Mouse (Mus musculus): ENCODE measurements at regions not wholly inside any gene's neighbourhood (a gene's known extent, or its start where the extent isn't known, plus 50 kb on each side); places are given as distances from the start of the nearest gene placed in this dataset.
A peak's percentile ranks its signal among the peaks of the same experiment; 100 is the strongest.

DNA sequence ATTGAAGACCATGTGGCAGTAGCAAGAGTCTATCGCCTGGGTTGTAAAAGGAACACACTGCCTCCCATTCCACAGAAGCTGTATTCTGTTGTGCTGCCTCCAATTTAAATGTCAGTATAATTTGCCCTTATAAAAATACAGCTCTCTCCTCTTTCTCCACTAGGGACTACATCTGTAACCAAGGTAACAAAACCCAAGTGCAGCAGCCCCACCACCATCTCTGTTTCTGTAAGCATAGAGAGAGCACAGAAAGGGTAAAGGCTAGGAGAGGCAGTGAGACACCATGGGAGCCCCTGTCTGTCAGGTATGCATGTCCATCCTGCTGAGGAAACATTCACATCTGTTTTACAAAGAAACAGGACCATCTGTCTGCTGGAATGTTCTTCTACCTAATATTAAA, 344.4 kb downstream of the Ccser2 start:
- DNase-seq (ENCODE audit: low read depth, low spot score), result no peak

DNA sequence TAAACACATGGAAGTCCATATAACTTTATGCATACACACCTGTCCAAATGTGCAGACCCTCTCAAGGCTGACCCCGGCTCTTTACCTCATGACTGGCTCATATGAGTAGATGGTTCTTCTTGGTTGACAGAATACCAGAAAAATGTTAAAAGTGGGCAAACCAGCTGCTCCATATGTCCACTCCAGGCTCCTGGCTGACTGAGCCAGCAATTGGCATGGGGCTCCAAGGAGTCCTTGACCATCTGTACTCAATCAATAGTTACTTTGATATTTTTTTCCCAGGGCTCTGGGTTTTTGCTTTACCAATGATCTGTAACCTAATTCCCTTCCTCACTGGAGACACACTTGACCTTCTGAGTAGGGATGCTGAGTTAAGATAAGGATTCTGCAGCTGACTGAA, 345.5 kb downstream of the Ccser2 start:
- no peak for DNase-seq (ENCODE audit: low read depth, low spot score)

DNA sequence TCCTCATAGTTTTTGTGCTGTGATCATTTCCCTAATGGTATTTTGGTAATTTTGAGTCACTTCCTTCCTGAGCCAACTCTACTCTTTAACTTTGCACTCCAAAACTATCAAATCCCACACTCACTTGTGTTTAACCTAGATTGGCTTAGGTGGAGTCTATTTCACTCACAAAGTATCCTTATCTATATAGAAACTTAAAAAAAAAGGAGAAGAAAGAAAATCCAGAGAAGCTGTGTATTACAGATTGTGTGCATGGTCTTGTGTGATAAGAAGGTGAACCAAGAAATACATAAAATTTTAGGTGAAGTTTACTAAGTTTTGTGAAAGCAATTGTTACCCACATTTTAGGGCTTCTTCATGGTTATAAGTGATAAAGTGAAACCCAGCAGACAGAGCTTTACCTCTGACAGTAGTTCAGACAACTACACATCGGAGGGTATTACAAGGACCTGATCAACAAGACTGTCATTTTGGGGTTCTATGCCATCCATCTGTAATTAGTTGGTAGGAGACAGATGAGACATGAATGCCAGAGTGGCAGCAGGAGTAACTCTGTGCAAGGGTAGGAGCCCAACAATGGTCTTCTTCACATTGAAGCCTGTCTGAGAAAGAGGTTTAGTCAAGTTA, 350.0 kb downstream of the Ccser2 start:
- no peak for DNase-seq (ENCODE audit: low read depth, low spot score)

DNA sequence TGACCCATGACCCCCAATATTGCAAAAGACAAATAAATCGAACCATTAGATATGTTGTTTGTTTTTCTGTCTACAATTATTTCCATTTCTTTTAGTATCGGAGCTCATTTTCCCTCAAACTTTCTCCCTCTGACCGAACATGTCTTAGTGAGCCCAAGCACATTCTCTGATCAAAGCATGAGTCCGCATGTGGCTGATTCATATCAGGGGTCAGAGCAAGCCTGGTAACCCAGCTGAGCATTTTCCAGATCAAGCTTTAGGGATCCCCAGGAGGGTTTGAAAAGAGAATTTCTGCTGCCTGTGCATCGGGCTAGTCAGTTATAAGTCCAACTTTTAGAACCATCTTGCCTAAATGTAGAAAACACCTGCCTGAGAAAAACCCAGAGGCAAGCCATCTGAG, 350.6 kb downstream of the Ccser2 start:
- no peak for DNase-seq (ENCODE audit: low read depth, low spot score)

DNA sequence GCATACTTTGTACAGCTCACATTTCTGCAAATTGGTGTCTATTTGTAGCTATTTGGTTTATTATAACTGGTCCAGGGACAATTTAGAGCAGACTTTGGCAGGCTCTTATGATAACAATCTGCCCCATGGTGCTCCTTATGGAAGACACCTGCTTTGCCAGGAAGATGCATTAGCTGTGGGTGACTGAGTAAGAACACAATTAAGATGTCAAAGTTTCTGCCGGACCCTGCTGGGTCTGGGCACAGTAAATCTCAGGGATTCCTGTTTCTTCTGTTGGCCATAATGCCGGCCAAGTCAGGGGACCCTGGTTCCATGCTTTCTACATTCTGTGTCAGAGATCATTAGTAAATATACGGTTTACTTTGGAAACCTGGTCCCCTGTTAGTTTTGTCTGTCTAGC, 353.7 kb downstream of the Ccser2 start:
- DNase-seq (ENCODE audit: low read depth, low spot score), result no peak

DNA sequence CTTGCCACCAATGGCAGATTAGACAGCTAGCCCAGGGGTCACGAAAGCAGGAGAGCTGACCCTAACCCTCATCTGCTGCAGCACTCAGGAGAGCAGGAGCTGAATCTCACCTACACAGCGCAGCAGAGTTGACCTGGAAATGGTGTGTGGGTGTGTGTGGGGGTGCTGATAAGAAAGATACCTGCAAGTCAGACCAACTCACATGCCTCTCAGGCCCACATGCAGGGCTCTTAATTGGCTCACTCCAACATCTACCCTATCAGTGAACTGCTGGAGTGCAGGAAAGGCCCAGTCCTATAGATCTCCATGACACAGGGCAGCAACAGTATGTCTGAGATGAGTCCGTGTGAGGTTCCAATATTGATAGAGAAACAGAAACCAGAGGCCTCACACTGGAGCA, 355.7 kb downstream of the Ccser2 start:
- DNase-seq (ENCODE audit: low read depth, low spot score), result no peak

DNA sequence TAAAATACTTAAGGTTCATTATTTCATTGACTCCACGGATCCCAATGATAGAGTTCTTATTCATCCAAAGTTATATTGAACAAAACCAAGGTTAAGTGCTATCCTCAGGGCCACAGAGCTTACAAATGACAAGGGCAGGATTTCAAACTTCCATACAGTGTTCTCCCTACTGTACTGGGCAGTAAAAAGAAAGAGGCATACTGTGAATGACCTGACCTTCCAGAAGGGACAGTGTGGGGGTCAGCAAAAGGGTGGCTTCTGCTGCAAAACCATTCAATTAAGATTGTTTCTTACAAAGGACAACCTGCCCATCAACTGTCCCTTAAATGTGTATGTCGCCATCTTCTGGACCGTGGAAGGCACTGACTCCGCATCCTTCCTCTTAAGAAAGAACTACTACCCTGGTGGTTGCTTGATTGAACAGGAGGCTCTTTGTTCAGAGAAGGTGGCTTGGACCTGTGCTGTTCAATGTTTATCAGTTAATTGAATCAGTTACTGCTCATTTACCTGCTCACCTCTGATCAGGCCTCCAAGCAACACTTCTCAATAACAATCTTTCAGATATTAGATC, 384.4 kb downstream of the Ccser2 start:
- peak; percentile 12 for DNase-seq (ENCODE audit: low read depth, low spot score)

DNA sequence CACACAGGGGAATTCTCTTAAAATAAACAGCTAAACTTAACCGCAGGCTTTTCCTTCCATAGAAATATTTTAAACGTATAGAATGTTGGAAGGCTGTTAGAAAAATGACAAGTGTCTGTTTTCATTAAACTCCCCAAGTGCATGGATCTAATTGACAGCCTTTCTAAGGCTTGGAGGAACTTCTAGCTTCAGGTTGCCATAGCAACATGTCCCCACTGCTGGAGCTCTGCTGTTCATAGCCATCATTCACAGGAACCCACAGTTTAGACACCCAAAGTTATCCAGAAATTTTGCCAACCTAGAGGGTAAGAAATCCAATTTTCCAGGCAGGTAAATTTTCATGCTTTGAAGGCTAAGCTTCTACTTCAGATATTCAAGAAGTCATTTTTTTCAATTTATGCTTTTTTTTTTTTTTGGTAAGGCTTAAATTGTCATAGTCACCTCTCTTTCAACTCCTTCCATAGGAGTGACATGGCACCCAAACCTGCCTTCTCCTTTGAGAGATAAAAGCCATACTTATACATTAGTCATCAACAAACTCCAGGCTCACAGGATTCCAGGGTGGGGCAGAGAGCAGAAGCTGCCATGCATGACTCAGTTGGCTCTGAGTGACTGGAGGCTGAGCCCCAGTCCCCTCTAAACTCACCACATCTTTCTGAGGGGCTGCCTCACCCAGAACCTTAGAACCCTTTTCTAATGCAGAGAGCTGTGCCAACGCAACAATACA, 385.1 kb downstream of the Ccser2 start:
- DNase-seq (ENCODE audit: low read depth, low spot score), result peak; percentile 42

DNA sequence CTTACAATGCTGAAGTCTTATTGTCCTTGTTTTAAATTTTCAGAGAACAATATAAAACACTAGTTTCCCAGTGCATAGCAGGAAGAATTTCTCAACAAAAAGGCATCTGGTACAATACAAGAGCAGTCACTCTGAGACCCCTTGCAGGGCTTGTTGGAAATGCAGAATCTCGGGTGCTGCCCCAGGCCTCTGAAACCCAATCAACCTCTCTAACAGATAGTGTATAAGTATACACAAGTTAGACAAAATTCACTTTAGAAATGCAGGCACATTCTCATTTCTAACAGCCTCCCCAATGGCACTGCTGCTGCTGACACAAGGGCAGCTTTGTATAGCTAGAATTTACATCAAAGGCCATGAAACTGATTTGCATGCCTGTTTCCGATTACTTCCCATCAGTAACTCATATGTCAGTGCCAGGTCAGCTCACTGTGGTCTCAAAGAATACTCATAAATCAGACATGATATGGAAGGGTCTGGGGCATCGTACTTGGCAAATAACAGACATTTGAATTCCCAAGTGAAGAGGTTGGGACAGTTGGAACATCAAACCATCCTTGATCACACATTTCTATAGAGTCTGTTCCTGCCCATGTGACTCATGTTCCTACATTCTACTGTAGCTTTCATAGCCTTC, 405.2 kb downstream of the Ccser2 start:
- no peak for DNase-seq (ENCODE audit: low read depth, low spot score)

DNA sequence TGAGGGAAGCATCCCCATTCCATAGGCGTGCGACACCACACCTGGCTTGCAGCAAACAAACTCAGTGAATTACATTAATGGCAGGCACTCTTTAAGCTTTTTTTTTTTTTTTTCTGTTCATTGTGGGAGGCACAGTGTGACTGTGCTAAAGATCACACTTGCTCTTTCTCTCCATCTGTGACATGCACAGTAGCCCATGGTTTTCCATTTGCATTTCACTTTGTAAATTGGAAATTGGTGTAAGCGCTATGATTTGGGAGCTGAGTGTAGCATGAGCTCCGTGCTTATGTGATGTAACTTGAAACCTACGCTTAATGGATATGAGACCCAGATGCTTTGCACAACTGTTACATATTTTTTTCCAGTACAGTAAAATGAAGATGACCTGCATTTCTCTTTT, 431.2 kb downstream of the Ccser2 start:
- DNase-seq (ENCODE audit: low read depth, low spot score), result no peak

DNA sequence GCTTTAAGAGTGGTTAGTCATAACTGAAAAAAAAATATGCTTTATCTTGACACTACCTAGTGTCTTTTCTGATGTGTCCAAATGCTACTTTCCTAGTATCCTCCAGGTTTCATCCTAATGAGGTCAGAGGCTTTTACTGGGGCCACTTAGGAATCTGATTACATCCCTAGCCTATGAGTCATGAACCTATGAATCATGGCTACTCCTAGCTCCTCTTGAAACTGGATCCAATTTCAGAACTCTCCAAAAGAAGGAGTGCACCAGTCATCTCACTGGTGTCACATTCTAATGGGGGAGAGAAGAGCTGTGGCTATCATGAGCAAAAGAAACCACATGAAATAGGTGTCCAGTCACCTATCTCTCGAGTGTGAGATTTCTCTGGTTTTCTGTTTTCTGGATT, 432.6 kb downstream of the 4930474N05Rik start:
- DNase-seq (ENCODE audit: low read depth, low spot score), result no peak

DNA sequence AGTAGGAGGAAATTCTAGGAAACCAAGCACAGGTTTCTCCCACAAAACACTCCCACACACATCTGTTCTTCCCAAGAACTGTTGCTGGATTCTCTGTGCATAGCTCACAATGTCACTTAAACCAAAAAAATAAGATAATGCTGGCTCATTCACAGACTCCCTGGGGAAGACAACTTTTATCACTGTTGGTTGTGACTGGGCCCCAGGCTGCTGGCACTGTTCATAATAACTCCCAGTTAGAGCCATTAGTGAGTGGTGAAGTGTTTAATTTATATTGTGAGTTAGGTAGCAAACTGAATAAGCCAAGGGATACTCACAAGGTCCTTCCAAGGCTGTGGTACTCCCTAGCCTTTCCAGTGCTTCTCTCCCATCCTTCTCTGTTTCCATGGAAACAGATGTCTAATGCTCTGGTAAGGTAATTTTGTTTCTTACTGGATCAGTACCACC, 430.9 kb downstream of the 4930474N05Rik start:
- no peak for DNase-seq (ENCODE audit: low read depth, low spot score)

DNA sequence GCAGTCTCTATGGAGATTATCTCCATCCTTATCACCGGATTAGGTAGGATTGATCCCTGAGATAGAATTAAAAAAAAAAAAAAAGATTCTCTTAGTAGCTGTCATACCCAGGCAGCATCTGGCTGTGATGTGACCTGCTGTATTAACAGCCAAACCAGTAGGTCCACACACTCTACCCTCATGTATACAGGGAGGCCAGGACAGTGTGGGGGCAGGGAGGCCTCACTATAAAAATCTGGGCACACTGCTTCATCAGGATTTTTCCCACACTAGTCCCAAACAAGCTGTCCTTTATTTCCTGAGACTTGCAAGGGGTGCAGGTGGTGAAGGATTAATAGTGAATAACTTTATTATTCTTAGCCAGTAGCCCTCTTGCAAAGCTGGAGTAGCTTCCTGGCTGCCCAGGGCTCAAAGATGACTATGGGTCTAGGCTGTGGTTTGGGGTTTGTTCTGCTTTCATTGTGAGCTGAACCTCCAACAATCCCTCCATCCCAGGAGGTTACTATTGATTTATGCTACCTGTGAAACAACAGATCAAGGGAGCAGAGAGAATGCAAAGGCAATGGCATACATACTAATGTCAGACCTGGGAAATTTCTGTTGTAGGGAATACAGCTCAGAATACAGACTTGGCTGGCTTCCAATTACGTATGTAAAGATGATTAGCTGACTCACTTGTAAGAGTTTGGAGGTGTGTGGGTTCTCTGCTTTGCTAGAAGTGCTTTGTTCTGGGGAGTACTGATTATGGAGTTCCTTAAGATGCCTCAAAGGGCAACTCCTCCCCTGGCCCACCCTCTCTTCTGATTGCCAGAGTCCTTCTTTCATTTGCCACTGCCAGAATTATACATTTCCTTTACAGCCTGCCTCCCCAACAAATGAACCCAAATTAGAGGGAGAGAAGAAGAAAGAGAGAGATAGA, 407.6 kb downstream of the 4930474N05Rik start:
- no peak for DNase-seq (ENCODE audit: low read depth, low spot score)

DNA sequence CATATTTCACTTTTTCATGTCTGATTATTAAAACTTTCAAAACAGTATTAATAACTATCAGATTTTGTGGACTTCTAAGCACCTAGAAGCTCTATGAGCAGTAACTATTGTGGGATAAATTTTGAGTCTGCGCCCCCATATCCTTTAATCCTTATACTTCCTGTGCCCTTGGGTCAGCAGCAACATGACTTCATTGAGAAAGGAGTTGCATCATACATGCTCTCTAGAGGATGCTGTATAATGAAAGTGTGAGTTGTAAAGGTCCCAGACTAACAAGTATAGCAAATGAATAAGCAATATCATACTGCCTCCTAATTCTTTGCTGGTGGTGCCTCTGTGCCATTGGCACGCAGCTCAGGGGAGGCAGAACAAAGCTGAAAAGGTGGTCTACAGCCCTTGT, 404.6 kb downstream of the 4930474N05Rik start:
- DNase-seq (ENCODE audit: low read depth, low spot score), result no peak

DNA sequence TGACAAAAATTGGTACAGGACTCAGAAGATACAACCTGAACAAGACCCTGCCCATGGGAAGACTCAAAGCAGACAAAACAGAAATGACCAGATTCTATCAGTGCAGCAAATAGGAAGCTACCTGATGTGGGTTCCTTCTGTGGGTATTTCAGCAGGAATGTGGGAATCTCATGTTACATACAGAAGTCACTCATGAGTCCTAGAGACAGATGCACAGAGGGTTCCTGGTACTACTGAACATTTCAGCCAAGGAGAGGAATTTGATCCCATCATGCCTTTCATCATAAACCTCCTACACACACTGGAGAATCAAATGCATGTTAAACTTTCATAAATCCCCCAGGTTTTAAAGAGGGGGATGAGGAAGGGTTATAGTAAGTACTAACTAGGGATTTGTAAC, 390.8 kb downstream of the 4930474N05Rik start:
- DNase-seq (ENCODE audit: low read depth, low spot score), result no peak

DNA sequence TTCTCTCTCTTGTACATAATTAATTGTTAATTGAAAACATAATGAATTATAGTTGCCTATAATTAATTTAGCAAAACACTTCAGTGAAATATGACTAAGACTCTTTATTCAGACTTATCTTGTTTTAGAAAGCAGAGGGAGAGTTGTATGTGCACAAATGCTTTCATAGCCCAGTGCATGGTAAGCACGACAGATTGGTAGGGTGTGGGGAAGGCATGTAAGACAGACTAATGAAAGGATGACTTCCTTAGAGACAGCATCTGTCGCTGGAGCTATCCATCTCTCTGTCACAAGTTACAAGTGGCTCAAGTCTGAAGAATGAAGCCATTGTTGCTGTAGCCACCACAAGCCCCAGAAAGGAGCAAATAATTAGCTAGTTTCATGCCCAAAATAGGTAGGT, 376.9 kb downstream of the 4930474N05Rik start:
- DNase-seq (ENCODE audit: low read depth, low spot score), result no peak

DNA sequence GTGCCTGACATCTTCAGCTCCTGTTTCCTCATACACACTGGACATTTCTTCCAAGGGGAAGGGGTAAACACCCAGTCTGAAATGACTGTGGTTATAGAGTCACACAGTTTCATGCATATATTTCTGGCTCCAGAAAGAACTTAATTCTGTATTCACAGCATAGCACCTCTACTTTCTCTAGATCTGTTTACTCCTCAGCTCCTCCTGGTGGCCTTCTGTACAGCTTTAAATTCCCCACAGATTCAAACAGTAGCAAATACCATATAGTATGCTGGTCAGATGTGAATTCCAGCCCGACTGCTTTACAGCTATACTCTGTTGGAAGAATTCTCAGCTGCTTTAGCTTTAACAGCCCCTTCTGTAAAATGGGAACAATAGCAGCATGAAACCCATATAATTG, 375.6 kb downstream of the 4930474N05Rik start:
- DNase-seq (ENCODE audit: low read depth, low spot score), result no peak

DNA sequence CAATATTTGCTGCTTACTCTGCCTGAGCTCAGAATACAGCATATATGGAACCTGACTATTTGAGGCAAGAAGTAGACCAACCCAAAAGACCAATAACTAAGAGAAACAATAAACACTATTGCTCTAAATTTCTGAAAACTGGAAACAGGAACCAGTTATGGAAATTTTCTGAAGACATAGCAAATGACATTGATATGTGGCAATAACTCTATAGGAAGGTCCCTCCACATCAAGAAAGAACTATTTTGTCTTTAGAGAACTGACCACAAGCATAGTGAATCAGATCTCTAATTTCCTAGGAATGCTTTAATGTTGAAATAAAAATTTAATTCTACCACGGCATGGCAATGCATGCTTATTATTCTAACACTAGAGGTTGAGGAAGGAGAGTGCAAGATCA, 358.3 kb downstream of the 4930474N05Rik start:
- no peak for DNase-seq (ENCODE audit: low read depth, low spot score)

DNA sequence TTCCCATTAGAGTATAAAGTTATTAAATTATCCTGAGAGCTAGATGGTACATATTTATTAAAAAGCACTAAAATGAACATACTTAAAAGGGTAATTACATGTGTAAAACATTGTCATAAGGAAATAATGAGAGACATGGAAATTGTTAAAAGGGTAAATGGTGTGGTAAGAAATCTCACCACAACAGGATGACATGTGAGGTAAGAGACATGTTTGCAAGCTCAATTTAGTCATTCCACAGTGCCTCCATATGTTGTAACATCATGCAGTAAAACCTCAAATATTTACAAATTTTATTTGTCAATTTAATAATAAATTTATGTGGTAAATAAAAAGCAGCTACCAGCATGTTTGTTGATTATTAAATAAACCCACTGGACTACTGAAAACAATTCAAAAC, 355.4 kb downstream of the 4930474N05Rik start:
- no peak for DNase-seq (ENCODE audit: low read depth, low spot score)

DNA sequence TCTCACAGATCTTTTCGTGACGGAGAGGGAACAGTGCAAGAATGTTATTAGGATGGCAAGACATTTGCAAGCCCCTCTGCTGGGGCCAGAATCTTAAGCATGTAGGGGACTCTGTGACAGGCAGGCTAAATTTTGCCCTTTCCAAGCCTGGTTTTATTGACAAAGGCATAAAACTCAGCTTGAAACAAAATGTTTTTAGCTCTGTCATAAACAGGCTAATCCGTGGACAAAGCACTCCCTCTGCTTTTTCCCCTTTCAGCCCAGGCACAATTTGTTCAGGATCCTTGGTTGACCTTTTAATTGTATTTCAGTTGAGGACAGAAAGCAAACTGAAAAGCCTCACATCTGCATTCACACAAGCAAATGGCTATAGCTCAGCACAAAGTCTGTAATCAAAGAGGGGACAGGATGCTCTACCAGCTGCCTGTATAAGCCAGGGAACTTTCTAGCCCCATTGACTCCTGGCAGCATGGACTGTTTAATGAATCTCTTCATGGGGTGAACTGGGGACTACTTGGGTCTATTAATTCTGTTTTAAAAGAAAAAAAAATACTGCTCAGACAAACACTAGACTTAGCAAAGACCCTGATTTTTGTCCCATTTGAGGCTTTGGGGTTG, 320.0 kb downstream of the 4930474N05Rik start:
- DNase-seq (ENCODE audit: low read depth, low spot score), result no peak

DNA sequence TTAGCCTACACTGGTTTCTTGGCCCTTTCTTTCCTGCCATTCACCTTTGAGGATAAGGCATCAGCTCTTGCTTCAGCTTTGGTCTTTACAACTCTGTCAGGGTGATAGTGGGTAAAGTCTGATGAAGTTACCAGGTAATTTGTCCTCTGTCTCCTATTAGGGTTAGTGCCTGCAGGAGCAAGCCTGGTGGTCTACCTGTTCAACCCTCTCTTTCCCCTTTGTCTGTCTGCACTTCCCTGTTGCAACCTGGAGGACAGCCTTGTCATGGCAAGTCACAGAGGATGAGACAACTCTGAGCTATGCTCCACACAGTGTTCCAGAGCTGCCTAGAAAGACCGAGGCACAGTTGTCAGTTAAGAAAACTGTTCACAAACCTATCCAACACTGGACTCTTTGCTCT, 319.5 kb downstream of the 4930474N05Rik start:
- DNase-seq (ENCODE audit: low read depth, low spot score), result no peak

Measured in brain, embryonic 18.5 days (tissue).